Mouse (Mus musculus): Measurements from ENCODE around the gene Dnajc13. TPM values are rescaled to one million over a fixed set of nuclear protein-coding genes. Genes with fewer than 3 reads are reported as not detected.

Dnajc13 gene
- polyA plus RNA-seq, 1 experiment from 2014 or later: 17.5 TPM

DNA sequence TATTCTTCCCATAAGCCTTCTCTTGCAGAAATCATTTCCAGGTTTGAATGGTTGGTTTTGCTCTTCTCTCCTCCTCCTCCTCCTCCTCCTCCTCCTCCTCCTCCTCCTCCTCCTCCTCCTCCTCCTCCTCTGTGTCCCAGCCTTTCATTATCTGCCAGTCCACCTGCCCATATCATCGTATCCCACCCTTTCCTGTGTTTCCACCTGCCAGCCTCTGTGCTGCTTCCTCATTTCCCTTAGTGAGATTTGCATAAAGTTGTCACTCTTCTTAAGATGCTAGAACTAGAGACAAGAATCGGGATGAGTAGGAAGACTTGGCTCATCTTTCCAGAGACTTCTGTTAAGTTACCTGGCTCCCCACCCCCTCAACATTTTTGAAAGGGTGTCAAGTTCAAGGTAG, 1.8 kb upstream of the Dnajc13 start:
- Histone ChIP-seq H3K9ac (ENCODE audit: low read length) (no peak overlapping the region), H3K4me2 (ENCODE audit: low read length) (no peak overlapping the region), H3K4me3 (ENCODE audit: low read depth, low read length) (no peak overlapping the region), H3K27me3 (replicated peaks; ENCODE audit: control insufficient read depth, insufficient read depth, low read length) (no peaks in the 10 kb centered on the region), H3K36me3 (ENCODE audit: control insufficient read depth, insufficient read depth, low read length) (no peaks in the 10 kb centered on the region), H3K9me3 (replicated peaks; ENCODE audit: control insufficient read depth, low read length) (no peaks in the 10 kb centered on the region), H3K27ac (ENCODE audit: low read depth, low read length) (no peak overlapping the region), H3K4me1 (ENCODE audit: control insufficient read depth, insufficient read depth, low read length) (peaks cover 15% of the 10 kb centered on the region)
- no peak for ATAC-seq
- 88% methylated on average over 2 of the region's 2 CpGs for WGBS
- DNase-seq (ENCODE audit: low spot score): no peak

DNA sequence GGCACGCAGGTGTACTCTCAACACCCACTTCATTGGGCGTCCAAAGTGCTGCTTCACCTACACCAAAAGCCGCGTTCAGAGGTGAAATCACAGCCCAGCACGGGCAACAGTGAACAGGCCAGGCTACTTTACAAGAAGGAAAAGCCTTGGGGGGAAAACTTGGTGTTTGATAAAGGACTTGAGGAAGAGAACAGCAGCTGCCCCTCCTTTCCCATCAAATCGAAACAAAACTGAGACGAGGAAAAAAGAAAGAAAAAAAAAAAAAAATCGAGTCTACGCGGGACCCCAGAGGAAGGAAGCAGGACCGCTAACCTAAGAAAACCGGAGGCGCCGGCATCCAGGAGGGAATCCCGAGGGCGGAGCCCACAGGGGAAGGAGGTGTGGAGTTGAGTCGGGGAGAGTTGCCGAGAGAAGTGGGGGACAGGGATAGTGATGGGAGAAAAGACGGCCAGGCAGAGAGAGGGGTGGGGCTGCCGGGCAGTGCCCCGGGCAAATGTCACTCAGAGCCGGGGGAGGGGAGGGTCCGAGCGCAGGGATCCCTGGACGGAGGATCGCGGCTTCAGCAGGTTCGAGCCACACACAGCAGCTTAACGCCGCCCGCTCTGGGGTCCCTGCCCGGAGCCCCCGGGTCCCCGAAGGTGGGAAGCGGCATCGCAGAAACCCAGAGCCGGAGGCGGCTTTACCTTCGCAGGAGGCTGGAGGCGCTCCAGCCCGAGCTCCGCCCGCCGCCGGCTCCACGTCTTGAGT, 541 bp downstream of the Dnajc13 start:
- Histone ChIP-seq H3K4me2 (ENCODE audit: low read length) (peak overlapping the region; percentile 91), H3K36me3 (ENCODE audit: control insufficient read depth, insufficient read depth, low read length) (no peaks in the 10 kb centered on the region), H3K4me1 (ENCODE audit: control insufficient read depth, insufficient read depth, low read length) (peaks cover 15% of the 10 kb centered on the region), H3K9ac (ENCODE audit: low read length) (peak overlapping the region; percentile 87), H3K27ac (ENCODE audit: low read depth, low read length) (peak overlapping the region; percentile 78), H3K9me3 (replicated peaks; ENCODE audit: control insufficient read depth, low read length) (no peaks in the 10 kb centered on the region), H3K27me3 (replicated peaks; ENCODE audit: control insufficient read depth, insufficient read depth, low read length) (no peaks in the 10 kb centered on the region), H3K4me3 (ENCODE audit: low read depth, low read length) (peak overlapping the region; percentile 96)
- WGBS: under 1% methylated on average over 44 of the region's 46 CpGs
- DNase-seq (ENCODE audit: low spot score) (peak; percentile 32), ATAC-seq (peak; percentile 56)

DNA sequence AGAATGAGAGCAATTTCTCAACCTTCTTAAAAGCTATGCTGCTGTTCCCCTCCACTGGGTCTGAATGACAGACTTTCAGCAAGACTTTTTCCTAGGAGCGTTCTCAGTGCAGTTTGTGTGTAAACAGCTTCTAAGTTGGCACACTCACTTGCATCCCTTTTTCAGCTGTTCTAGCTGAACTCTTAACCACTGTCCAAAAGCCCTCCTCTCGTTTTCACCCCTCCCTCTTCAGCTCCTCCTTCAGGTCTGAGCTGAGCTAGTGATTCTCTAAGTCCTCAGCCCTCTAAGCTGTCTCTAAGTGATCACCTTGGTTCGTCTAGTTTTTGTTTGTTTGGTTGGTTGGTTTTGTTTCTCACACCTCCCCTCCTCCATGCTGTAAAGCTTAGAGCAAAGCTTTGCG, 2.4 kb downstream of the Dnajc13 start:
- Histone ChIP-seq H3K9ac (ENCODE audit: low read length) (no peak overlapping the region), H3K27me3 (replicated peaks; ENCODE audit: control insufficient read depth, insufficient read depth, low read length) (no peaks in the 10 kb centered on the region), H3K4me3 (ENCODE audit: low read depth, low read length) (no peak overlapping the region), H3K4me1 (ENCODE audit: control insufficient read depth, insufficient read depth, low read length) (peaks cover 15% of the 10 kb centered on the region), H3K9me3 (replicated peaks; ENCODE audit: control insufficient read depth, low read length) (no peaks in the 10 kb centered on the region), H3K27ac (ENCODE audit: low read depth, low read length) (no peak overlapping the region), H3K36me3 (ENCODE audit: control insufficient read depth, insufficient read depth, low read length) (no peaks in the 10 kb centered on the region), H3K4me2 (ENCODE audit: low read length) (no peak overlapping the region)
- DNase-seq (ENCODE audit: low spot score) (no peak), ATAC-seq (no peak)
- 44% methylated on average over 4 of the region's 4 CpGs for WGBS

DNA sequence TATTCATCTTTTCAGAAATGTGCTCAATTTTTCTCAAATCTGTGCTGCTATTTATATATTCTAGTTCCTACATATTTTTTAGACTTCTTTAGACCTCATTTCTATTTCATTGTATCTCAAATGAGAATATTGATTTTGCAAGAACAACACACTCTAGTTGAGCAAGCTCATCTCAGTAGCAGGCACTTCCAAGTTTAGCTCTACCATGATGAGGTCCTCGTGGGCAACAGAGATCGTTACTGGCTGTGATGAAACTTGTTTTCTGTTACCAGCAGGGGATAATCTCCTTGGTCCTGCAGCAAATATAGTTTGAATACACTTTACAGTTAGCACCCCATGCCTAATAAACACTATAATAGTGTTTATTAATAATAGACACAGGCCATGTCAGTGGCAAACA, 6.6 kb downstream of the Dnajc13 start:
- Histone ChIP-seq H3K27me3 (replicated peaks; ENCODE audit: control insufficient read depth, insufficient read depth, low read length) (no peaks in the 10 kb centered on the region), H3K9me3 (replicated peaks; ENCODE audit: control insufficient read depth, low read length) (no peaks in the 10 kb centered on the region), H3K4me2 (ENCODE audit: low read length) (no peak overlapping the region), H3K4me3 (ENCODE audit: low read depth, low read length) (no peak overlapping the region), H3K9ac (ENCODE audit: low read length) (no peak overlapping the region), H3K27ac (ENCODE audit: low read depth, low read length) (no peak overlapping the region), H3K36me3 (ENCODE audit: control insufficient read depth, insufficient read depth, low read length) (no peaks in the 10 kb centered on the region), H3K4me1 (ENCODE audit: control insufficient read depth, insufficient read depth, low read length) (peaks cover 7% of the 10 kb centered on the region)
- ATAC-seq (no peak), DNase-seq (ENCODE audit: low spot score) (no peak)
- WGBS: 49% methylated on average over 2 of the region's 2 CpGs

- no peaks in the 10 kb centered on the region for H3K9me3 ChIP-seq (replicated peaks; ENCODE audit: control insufficient read depth, low read length)
- no peak for ATAC-seq
- H3K4me2 ChIP-seq (ENCODE audit: low read length): no peak overlapping the region
- no peak overlapping the region for H3K9ac ChIP-seq (ENCODE audit: low read length)
- H3K27ac ChIP-seq (ENCODE audit: low read depth, low read length): no peak overlapping the region
- H3K4me1 ChIP-seq (ENCODE audit: control insufficient read depth, insufficient read depth, low read length): no peaks in the 10 kb centered on the region
- no peaks in the 10 kb centered on the region for H3K27me3 ChIP-seq (replicated peaks; ENCODE audit: control insufficient read depth, insufficient read depth, low read length)
- DNase-seq (ENCODE audit: low spot score): no peak
- whole genome bisulfite sequencing: 71% methylated on average over 9 of the region's 9 CpGs
- H3K4me3 ChIP-seq (ENCODE audit: low read depth, low read length): no peak overlapping the region
- no peaks in the 10 kb centered on the region for H3K36me3 ChIP-seq (ENCODE audit: control insufficient read depth, insufficient read depth, low read length)
Observed at GRCm38 (mm10) chr9:104254408-104255180, 8.1 kb downstream of the Dnajc13 start.

DNA sequence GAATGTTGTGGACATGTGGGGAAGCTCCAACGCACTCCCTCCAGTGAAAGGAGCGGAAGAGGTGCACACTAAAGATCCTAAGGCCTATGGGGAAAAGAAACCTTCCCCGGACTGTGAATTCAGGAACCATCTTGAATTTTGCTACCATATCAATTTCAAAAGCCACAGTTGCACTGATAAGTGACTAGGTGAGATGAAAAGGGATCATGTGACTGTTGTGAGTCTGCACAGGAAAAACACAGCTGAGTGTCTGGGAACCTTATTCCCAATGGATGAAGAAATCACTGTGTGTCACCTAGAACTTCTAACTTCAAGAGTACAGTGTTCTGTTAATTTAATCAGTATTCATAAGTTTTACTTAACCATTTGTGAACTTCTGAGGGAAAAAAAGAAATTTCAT, 10.1 kb downstream of the Dnajc13 start:
- no peak for ATAC-seq
- H3K27ac ChIP-seq (ENCODE audit: low read depth, low read length): no peak overlapping the region
- no peaks in the 10 kb centered on the region for H3K9me3 ChIP-seq (replicated peaks; ENCODE audit: control insufficient read depth, low read length)
- H3K9ac ChIP-seq (ENCODE audit: low read length): no peak overlapping the region
- H3K4me1 ChIP-seq (ENCODE audit: control insufficient read depth, insufficient read depth, low read length): no peaks in the 10 kb centered on the region
- no peak overlapping the region for H3K4me2 ChIP-seq (ENCODE audit: low read length)
- 94% methylated on average over 3 of the region's 3 CpGs for WGBS
- H3K4me3 ChIP-seq (ENCODE audit: low read depth, low read length): no peak overlapping the region
- no peaks in the 10 kb centered on the region for H3K36me3 ChIP-seq (ENCODE audit: control insufficient read depth, insufficient read depth, low read length)
- no peak for DNase-seq (ENCODE audit: low spot score)
- no peaks in the 10 kb centered on the region for H3K27me3 ChIP-seq (replicated peaks; ENCODE audit: control insufficient read depth, insufficient read depth, low read length)

- no peaks in the 10 kb centered on the region for H3K27me3 ChIP-seq (replicated peaks; ENCODE audit: control insufficient read depth, insufficient read depth, low read length)
- no peaks in the 10 kb centered on the region for H3K36me3 ChIP-seq (ENCODE audit: control insufficient read depth, insufficient read depth, low read length)
- H3K4me3 ChIP-seq (ENCODE audit: low read depth, low read length): no peak overlapping the region
- H3K9ac ChIP-seq (ENCODE audit: low read length): no peak overlapping the region
- 92% methylated on average over 4 of the region's 4 CpGs for WGBS
- H3K4me1 ChIP-seq (ENCODE audit: control insufficient read depth, insufficient read depth, low read length): no peaks in the 10 kb centered on the region
- no peak overlapping the region for H3K27ac ChIP-seq (ENCODE audit: low read depth, low read length)
- DNase-seq (ENCODE audit: low spot score) (no peak), ATAC-seq (no peak)
- no peak overlapping the region for H3K4me2 ChIP-seq (ENCODE audit: low read length)
- H3K9me3 ChIP-seq (replicated peaks; ENCODE audit: control insufficient read depth, low read length): no peaks in the 10 kb centered on the region
Observed at GRCm38 (mm10) chr9:104251687-104252086, 11.0 kb downstream of the Dnajc13 start.

- ATAC-seq (no peak), DNase-seq (ENCODE audit: low spot score) (no peak)
- 85% methylated on average over 8 of the region's 8 CpGs for WGBS
- Histone ChIP-seq H3K4me1 (ENCODE audit: control insufficient read depth, insufficient read depth, low read length) (no peaks in the 10 kb centered on the region), H3K27me3 (replicated peaks; ENCODE audit: control insufficient read depth, insufficient read depth, low read length) (no peaks in the 10 kb centered on the region), H3K9me3 (replicated peaks; ENCODE audit: control insufficient read depth, low read length) (no peaks in the 10 kb centered on the region), H3K4me3 (ENCODE audit: low read depth, low read length) (no peak overlapping the region), H3K36me3 (ENCODE audit: control insufficient read depth, insufficient read depth, low read length) (no peaks in the 10 kb centered on the region), H3K9ac (ENCODE audit: low read length) (no peak overlapping the region), H3K27ac (ENCODE audit: low read depth, low read length) (no peak overlapping the region), H3K4me2 (ENCODE audit: low read length) (no peak overlapping the region)
Observed at GRCm38 (mm10) chr9:104251111-104251510, 11.6 kb downstream of the Dnajc13 start.
